19 mouse cellular contexts compared by ENCODE assay signal in genomic region chr6:128125464-128125863, GRCm38 (mm10). TPM values are rescaled to one million over a fixed set of nuclear protein-coding genes. Genes with fewer than 3 reads are reported as not detected.
DNase-seq lines count a peak whose midpoint lies in the region; ATAC-seq lines count a peak whose summit lies in the region.
"Had no signal": no experiment of that assay in that cellular context is flagged by ENCODE, and none has a peak within 500 bp of the region (broad histone marks: within the 10 kb centered on the region; RNA-seq: fewer than 3 reads in every experiment).

No protein-coding gene starts in this region.

- WGBS in heart, embryonic 11.5 days (ENCODE audit: insufficient replicate concordance) = 66% methylated on average over 3 of the region's 3 CpGs
- WGBS in intestine, embryonic 16.5 days = 68% methylated on average over 3 of the region's 3 CpGs
- WGBS in intestine, embryonic 15.5 days = 65% methylated on average over 3 of the region's 3 CpGs
- WGBS in liver, embryonic 16.5 days (ENCODE audit: insufficient replicate concordance) = 49% methylated on average over 3 of the region's 3 CpGs
- 56% methylated on average over 3 of the region's 3 CpGs for WGBS in liver, embryonic 12.5 days (ENCODE audit: insufficient replicate concordance)
- 81% methylated on average over 3 of the region's 3 CpGs for WGBS in midbrain, embryonic 13.5 days

- peak overlapping the region; percentile 65 for H3K27ac ChIP-seq in heart, embryonic 11.5 days (ENCODE audit: low read depth, low read length)
- no peak overlapping the region; the same call in 1 of the 2 replicates for H3K27ac ChIP-seq in intestine, embryonic 16.5 days (ENCODE audit: low read length)
- no peak overlapping the region for H3K27ac ChIP-seq in intestine, embryonic 15.5 days
- H3K27ac ChIP-seq in liver, embryonic 16.5 days (ENCODE audit: low read length) = no peak overlapping the region
- no peak overlapping the region for H3K27ac ChIP-seq in liver, embryonic 12.5 days
- H3K27ac ChIP-seq in midbrain, embryonic 13.5 days = no peak overlapping the region
- H3K27ac ChIP-seq: hindbrain, embryonic 12.5 days; limb, embryonic 15.5 days had no signal

- DNase-seq in heart, adult 8-10 months (ENCODE audit: low spot score) = no peak
- peak; percentile 64 to 78 for DNase-seq in kidney, postnatal 36 days
- DNase-seq: adrenal gland, postnatal 25 days; cerebellum, adult 11-12 months; cerebellum, postnatal 14 days; gastrocnemius, postnatal 14 days; lung, adult 2 months; right cerebral cortex, postnatal 4 days had no signal

- no peak overlapping the region for H3K4me3 ChIP-seq in heart, embryonic 11.5 days (ENCODE audit: low read depth, low read length)
- no peak overlapping the region for H3K4me3 ChIP-seq in intestine, embryonic 16.5 days (ENCODE audit: low read length)
- no peak overlapping the region for H3K4me3 ChIP-seq in intestine, embryonic 15.5 days (replicated peaks)
- no peak overlapping the region for H3K4me3 ChIP-seq in liver, embryonic 16.5 days (ENCODE audit: low read depth, low read length)
- H3K4me3 ChIP-seq in liver, embryonic 12.5 days = no peak overlapping the region
- H3K4me3 ChIP-seq in midbrain, embryonic 13.5 days (replicated peaks) = no peak overlapping the region
- H3K4me3 ChIP-seq: embryonic facial prominence, embryonic 13.5 days; hindbrain, embryonic 12.5 days; limb, embryonic 15.5 days had no signal

- no peaks in the 10 kb centered on the region for H3K27me3 ChIP-seq in heart, embryonic 11.5 days (ENCODE audit: control insufficient read depth, insufficient read depth, low read length)
- no peaks in the 10 kb centered on the region for H3K27me3 ChIP-seq in intestine, embryonic 16.5 days (replicated peaks; ENCODE audit: control insufficient read depth, insufficient read depth, low read length)
- H3K27me3 ChIP-seq in intestine, embryonic 15.5 days (replicated peaks) = no peaks in the 10 kb centered on the region
- no peaks in the 10 kb centered on the region for H3K27me3 ChIP-seq in liver, embryonic 16.5 days (ENCODE audit: control insufficient read depth, insufficient read depth, low read depth, low read length)
- no peaks in the 10 kb centered on the region for H3K27me3 ChIP-seq in liver, embryonic 12.5 days (replicated peaks)
- H3K27me3 ChIP-seq in midbrain, embryonic 13.5 days = no peaks in the 10 kb centered on the region
- H3K27me3 ChIP-seq: embryonic facial prominence, embryonic 13.5 days; hindbrain, embryonic 12.5 days; limb, embryonic 15.5 days had no signal

- no peaks in the 10 kb centered on the region for H3K9me3 ChIP-seq in heart, embryonic 11.5 days (replicated peaks; ENCODE audit: control insufficient read depth, low read length)
- no peaks in the 10 kb centered on the region for H3K9me3 ChIP-seq in intestine, embryonic 16.5 days (ENCODE audit: control insufficient read depth, low read length)
- no peaks in the 10 kb centered on the region for H3K9me3 ChIP-seq in intestine, embryonic 15.5 days
- H3K9me3 ChIP-seq in liver, embryonic 16.5 days (replicated peaks; ENCODE audit: control insufficient read depth, low read length) = no peaks in the 10 kb centered on the region
- no peaks in the 10 kb centered on the region for H3K9me3 ChIP-seq in liver, embryonic 12.5 days (replicated peaks)
- no peaks in the 10 kb centered on the region for H3K9me3 ChIP-seq in midbrain, embryonic 13.5 days
- H3K9me3 ChIP-seq: embryonic facial prominence, embryonic 13.5 days; hindbrain, embryonic 12.5 days; limb, embryonic 15.5 days had no signal

- no peak overlapping the region for H3K9ac ChIP-seq in heart, embryonic 11.5 days (ENCODE audit: low read depth, low read length)
- H3K9ac ChIP-seq in intestine, embryonic 16.5 days (ENCODE audit: low read depth, low read length) = no peak overlapping the region
- H3K9ac ChIP-seq in intestine, embryonic 15.5 days = no peak overlapping the region
- no peak overlapping the region for H3K9ac ChIP-seq in liver, embryonic 16.5 days (ENCODE audit: low read depth, low read length)
- H3K9ac ChIP-seq in liver, embryonic 12.5 days = no peak overlapping the region
- H3K9ac ChIP-seq in midbrain, embryonic 13.5 days (replicated peaks) = no peak overlapping the region
- H3K9ac ChIP-seq: embryonic facial prominence, embryonic 13.5 days; hindbrain, embryonic 12.5 days; limb, embryonic 15.5 days had no signal

- no peak for ATAC-seq in heart, embryonic 11.5 days (replicated peaks; ENCODE audit: insufficient number of reproducible peaks, low FRiP score, low TSS enrichment)
- ATAC-seq in intestine, embryonic 16.5 days = peak; percentile 62
- no peak; the same call in 1 of the 2 replicates for ATAC-seq in intestine, embryonic 15.5 days
- ATAC-seq in liver, embryonic 16.5 days (ENCODE audit: low read depth) = 0 out of 2 replicates have a peak, but pooled peaks have one; percentile 22
- no peak for ATAC-seq in liver, embryonic 12.5 days
- ATAC-seq in midbrain, embryonic 13.5 days = no peak
- ATAC-seq: forebrain, embryonic 14.5 days had no signal

- H3K36me3 ChIP-seq in heart, embryonic 11.5 days (ENCODE audit: control insufficient read depth, insufficient read depth, low read length) = no peaks in the 10 kb centered on the region; the same call in 1 of the 2 replicates
- no peaks in the 10 kb centered on the region for H3K36me3 ChIP-seq in intestine, embryonic 16.5 days (ENCODE audit: control insufficient read depth, insufficient read depth, low read length)
- no peaks in the 10 kb centered on the region for H3K36me3 ChIP-seq in intestine, embryonic 15.5 days
- H3K36me3 ChIP-seq in liver, embryonic 16.5 days (ENCODE audit: control insufficient read depth, insufficient read depth) = no peaks in the 10 kb centered on the region; the same call in 1 of the 2 replicates
- H3K36me3 ChIP-seq in liver, embryonic 12.5 days = no peaks in the 10 kb centered on the region
- H3K36me3 ChIP-seq in midbrain, embryonic 13.5 days = no peaks in the 10 kb centered on the region
- H3K36me3 ChIP-seq: hindbrain, embryonic 12.5 days had no signal

- H3K4me1 ChIP-seq in heart, embryonic 11.5 days (ENCODE audit: control insufficient read depth, insufficient read depth, low read length) = peaks cover 60% of the 10 kb centered on the region
- H3K4me1 ChIP-seq in intestine, embryonic 16.5 days (ENCODE audit: control insufficient read depth, insufficient read depth, low read length) = peaks cover 16% of the 10 kb centered on the region; the same call in 1 of the 2 replicates
- H3K4me1 ChIP-seq in intestine, embryonic 15.5 days (replicated peaks) = peaks cover 19% of the 10 kb centered on the region
- no peaks in the 10 kb centered on the region; the same call in 1 of the 2 replicates for H3K4me1 ChIP-seq in liver, embryonic 16.5 days (ENCODE audit: control insufficient read depth, low read depth, low read length)
- H3K4me1 ChIP-seq in liver, embryonic 12.5 days = peaks cover 17% of the 10 kb centered on the region
- H3K4me1 ChIP-seq in midbrain, embryonic 13.5 days (replicated peaks) = peaks cover 31% of the 10 kb centered on the region

- H3K4me2 ChIP-seq in heart, embryonic 11.5 days = no peak overlapping the region
- H3K4me2 ChIP-seq in intestine, embryonic 16.5 days (ENCODE audit: low read depth, low read length) = no peak overlapping the region
- H3K4me2 ChIP-seq in intestine, embryonic 15.5 days (replicated peaks) = no peak overlapping the region
- H3K4me2 ChIP-seq in liver, embryonic 16.5 days (ENCODE audit: low read depth, low read length) = no peak overlapping the region
- no peak overlapping the region for H3K4me2 ChIP-seq in liver, embryonic 12.5 days
- H3K4me2 ChIP-seq in midbrain, embryonic 13.5 days (replicated peaks) = no peak overlapping the region
- H3K4me2 ChIP-seq: embryonic facial prominence, embryonic 13.5 days; hindbrain, embryonic 12.5 days; limb, embryonic 15.5 days; midbrain, embryonic 11.5 days had no signal

RNA-seq across cellular contexts. Expression of gene Tspan9, which starts 17.9 kb away (rescaled TPM):
- polyA plus RNA-seq in heart, embryonic 11.5 days (2014; fragmentation: Nextera tagmentation; extraction: Ambion mirVana) = 130 and 148 TPM in 2 replicates
- 100 to 1,000 TPM in 2 of 4 experiments, 10 to 100 TPM in 2; 67.0 to 124 (median 99.7) TPM for total RNA-seq in heart, adult 8-10 months (2022)
- 89.1 and 94.1 TPM in 2 replicates for polyA plus RNA-seq in intestine, embryonic 16.5 days (2015; fragmentation: Nextera tagmentation; extraction: Ambion mirVana)
- 92.3 and 102 TPM in 2 replicates for polyA plus RNA-seq in intestine, embryonic 15.5 days (2015; fragmentation: Nextera tagmentation; extraction: Ambion mirVana)
- 23.3 and 25.8 TPM in 2 replicates for polyA plus RNA-seq in liver, embryonic 16.5 days (2015; fragmentation: Nextera tagmentation; extraction: Ambion mirVana)
- polyA plus RNA-seq in liver, embryonic 12.5 days (2016; fragmentation: Nextera tagmentation; extraction: Ambion mirVana) = 23.3 and 26.4 TPM in 2 replicates
- 24.0 and 29.3 TPM in 2 replicates for polyA plus RNA-seq in midbrain, embryonic 13.5 days (2015; fragmentation: Nextera tagmentation; extraction: Ambion mirVana)

Comparison
In these comparisons a context has a peak if more than half of its experiments do, and no peak if none do; other contexts are left out.
1. ATAC-seq: peak in intestine, embryonic 16.5 days (single experiment) and liver, embryonic 16.5 days (single experiment); none in heart, embryonic 11.5 days (single experiment), intestine, embryonic 15.5 days (single experiment), liver, embryonic 12.5 days (single experiment) and midbrain, embryonic 13.5 days (single experiment).